ENCODE assay signal across 25 mouse cellular contexts in the genomic region with DNA sequence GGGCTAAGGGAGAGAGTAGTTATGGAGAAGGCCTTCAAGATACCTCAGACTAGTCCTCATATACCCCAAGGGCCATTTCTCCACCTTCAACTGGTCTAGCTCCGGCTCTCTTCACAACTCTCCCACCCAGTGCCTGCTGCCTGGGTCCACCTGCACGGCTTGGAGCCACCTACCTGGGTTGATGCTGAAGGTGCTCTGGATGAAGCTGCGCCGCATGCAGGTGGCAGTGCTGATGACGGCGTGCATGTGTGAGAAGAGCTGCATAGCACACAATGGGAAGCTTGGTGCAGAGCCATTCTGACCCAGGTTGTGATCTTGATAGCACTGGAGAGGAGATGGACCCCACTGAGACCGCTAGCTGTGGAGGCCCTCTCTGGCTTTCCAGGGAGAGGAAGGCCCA. TPM values are rescaled to one million over a fixed set of nuclear protein-coding genes. Genes with fewer than 3 reads are reported as not detected.
DNase-seq lines count a peak whose midpoint lies in the region; ATAC-seq and TF ChIP-seq lines count a peak whose summit lies in the region.
"Had no signal": no experiment of that assay in that cellular context is flagged by ENCODE, and none has a peak within 500 bp of the region (broad histone marks: within the 10 kb centered on the region; RNA-seq: fewer than 3 reads in every experiment).

No protein-coding gene starts in this region.

- H3K9ac ChIP-seq in intestine, postnatal 0 days (ENCODE audit: low read depth, low read length): no peak overlapping the region
- no peak overlapping the region for H3K9ac ChIP-seq in intestine, embryonic 15.5 days
- no peak overlapping the region for H3K9ac ChIP-seq in midbrain, embryonic 13.5 days (replicated peaks)
- no peak overlapping the region for H3K9ac ChIP-seq in neural tube, embryonic 13.5 days
- H3K9ac ChIP-seq: embryonic facial prominence, embryonic 12.5 days; embryonic facial prominence, embryonic 15.5 days; hindbrain, embryonic 13.5 days had no signal

- H3K27me3 ChIP-seq in intestine, postnatal 0 days (replicated peaks; ENCODE audit: control insufficient read depth, insufficient read depth, low read length): no peaks in the 10 kb centered on the region
- no peaks in the 10 kb centered on the region for H3K27me3 ChIP-seq in intestine, embryonic 15.5 days (replicated peaks)
- no peaks in the 10 kb centered on the region for H3K27me3 ChIP-seq in midbrain, embryonic 10.5 days (ENCODE audit: low read depth, poor library complexity, severe bottlenecking)
- H3K27me3 ChIP-seq in midbrain, embryonic 13.5 days: no peaks in the 10 kb centered on the region
- H3K27me3 ChIP-seq in neural tube, embryonic 13.5 days: no peaks in the 10 kb centered on the region
- H3K27me3 ChIP-seq: embryonic facial prominence, embryonic 12.5 days; embryonic facial prominence, embryonic 15.5 days; hindbrain, embryonic 13.5 days had no signal

- peaks cover 95% of the 10 kb centered on the region for H3K36me3 ChIP-seq in intestine, postnatal 0 days (ENCODE audit: control insufficient read depth, insufficient read depth)
- H3K36me3 ChIP-seq in intestine, embryonic 15.5 days: peaks cover 62% of the 10 kb centered on the region
- H3K36me3 ChIP-seq in midbrain, embryonic 10.5 days: peaks cover 100% of the 10 kb centered on the region
- H3K36me3 ChIP-seq in midbrain, embryonic 13.5 days: peaks cover 92% of the 10 kb centered on the region
- H3K36me3 ChIP-seq in neural tube, embryonic 13.5 days: peaks cover 96% of the 10 kb centered on the region

- ATAC-seq in intestine, postnatal 0 days: no peak
- no peak for ATAC-seq in intestine, embryonic 15.5 days
- no peak for ATAC-seq in midbrain, embryonic 13.5 days
- no peak for ATAC-seq in neural tube, embryonic 13.5 days (ENCODE audit: low read depth)
- ATAC-seq: CD4-positive, CD25-positive, alpha-beta regulatory T cell, adult 4 months; forebrain, embryonic 16.5 days; hindbrain, embryonic 16.5 days had no signal

- H3K4me3 ChIP-seq in intestine, postnatal 0 days (ENCODE audit: low read depth, low read length): no peak overlapping the region
- no peak overlapping the region for H3K4me3 ChIP-seq in intestine, embryonic 15.5 days (replicated peaks)
- no peak overlapping the region for H3K4me3 ChIP-seq in midbrain, embryonic 10.5 days
- H3K4me3 ChIP-seq in midbrain, embryonic 13.5 days (replicated peaks): no peak overlapping the region
- H3K4me3 ChIP-seq in neural tube, embryonic 13.5 days: no peak overlapping the region
- H3K4me3 ChIP-seq: embryonic facial prominence, embryonic 12.5 days; embryonic facial prominence, embryonic 15.5 days; gastrocnemius, adult 2 months; hindbrain, embryonic 13.5 days had no signal

- no peak overlapping the region for H3K4me2 ChIP-seq in intestine, postnatal 0 days (replicated peaks; ENCODE audit: low read depth)
- H3K4me2 ChIP-seq in intestine, embryonic 15.5 days (replicated peaks): no peak overlapping the region
- H3K4me2 ChIP-seq in midbrain, embryonic 13.5 days (replicated peaks): no peak overlapping the region
- no peak overlapping the region for H3K4me2 ChIP-seq in neural tube, embryonic 13.5 days
- H3K4me2 ChIP-seq: embryonic facial prominence, embryonic 12.5 days; embryonic facial prominence, embryonic 15.5 days; heart, embryonic 11.5 days; hindbrain, embryonic 13.5 days had no signal

- no peaks in the 10 kb centered on the region for H3K4me1 ChIP-seq in intestine, postnatal 0 days (replicated peaks; ENCODE audit: control insufficient read depth, insufficient read depth, low read length)
- no peaks in the 10 kb centered on the region for H3K4me1 ChIP-seq in intestine, embryonic 15.5 days (replicated peaks)
- no peaks in the 10 kb centered on the region for H3K4me1 ChIP-seq in midbrain, embryonic 10.5 days
- no peaks in the 10 kb centered on the region for H3K4me1 ChIP-seq in midbrain, embryonic 13.5 days (replicated peaks)
- no peaks in the 10 kb centered on the region for H3K4me1 ChIP-seq in neural tube, embryonic 13.5 days (replicated peaks)
- H3K4me1 ChIP-seq: embryonic facial prominence, embryonic 12.5 days; embryonic facial prominence, embryonic 15.5 days; hindbrain, embryonic 13.5 days had no signal

- no peak for DNase-seq in midbrain, embryonic 10.5 days (ENCODE audit: low spot score)
- no peak for DNase-seq in neural tube, embryonic 10.5 days (ENCODE audit: extremely low spot score, low spot score)
- DNase-seq: adrenal gland, adult 2 months; adrenal gland, postnatal 14 days; cerebellum, adult 11 months; cerebellum, adult 2 months; cerebellum, adult 9-11 months; cerebellum, postnatal 25 days; gastrocnemius, adult 2 months; gastrocnemius, postnatal 14 days; heart, adult 11 months had no signal

- H3K27ac ChIP-seq in intestine, postnatal 0 days (ENCODE audit: low read depth, low read length): peak overlapping the region; percentile 2; the same call in 1 of the 2 replicates
- no peak overlapping the region for H3K27ac ChIP-seq in intestine, embryonic 15.5 days
- H3K27ac ChIP-seq in midbrain, embryonic 10.5 days (replicated peaks): peak overlapping the region; percentile 50
- no peak overlapping the region for H3K27ac ChIP-seq in midbrain, embryonic 13.5 days
- H3K27ac ChIP-seq in neural tube, embryonic 13.5 days (replicated peaks): 0 out of 2 replicates have a peak overlapping the region, but pooled peaks have one; percentile 18
- H3K27ac ChIP-seq: embryonic facial prominence, embryonic 12.5 days; embryonic facial prominence, embryonic 15.5 days; gastrocnemius, adult 2 months; hindbrain, embryonic 13.5 days had no signal

- no peak for TF ChIP-seq CTCF in intestine, postnatal 0 days (IDR thresholded peaks at IDR 0.05; ENCODE audit: low read depth)

- no peaks in the 10 kb centered on the region for H3K9me3 ChIP-seq in intestine, postnatal 0 days (ENCODE audit: control insufficient read depth)
- H3K9me3 ChIP-seq in intestine, embryonic 15.5 days: no peaks in the 10 kb centered on the region
- H3K9me3 ChIP-seq in midbrain, embryonic 10.5 days (replicated peaks): no peaks in the 10 kb centered on the region
- no peaks in the 10 kb centered on the region for H3K9me3 ChIP-seq in midbrain, embryonic 13.5 days
- H3K9me3 ChIP-seq in neural tube, embryonic 13.5 days: no peaks in the 10 kb centered on the region
- H3K9me3 ChIP-seq: embryonic facial prominence, embryonic 12.5 days; embryonic facial prominence, embryonic 15.5 days; hindbrain, embryonic 13.5 days had no signal

- 97% methylated on average over 7 of the region's 7 CpGs for WGBS in intestine, postnatal 0 days
- 95% methylated on average over 7 of the region's 7 CpGs for WGBS in intestine, embryonic 15.5 days
- 95% methylated on average over 7 of the region's 7 CpGs for WGBS in midbrain, embryonic 10.5 days
- WGBS in midbrain, embryonic 13.5 days: 95% methylated on average over 7 of the region's 7 CpGs
- 94% methylated on average over 7 of the region's 7 CpGs for WGBS in neural tube, embryonic 13.5 days

RNA-seq across cellular contexts. Expression of a gene that starts 9.7 kb away (rescaled TPM):
- 133 and 139 TPM in 2 replicates for polyA plus RNA-seq in intestine, postnatal 0 days (2015; fragmentation: Nextera tagmentation; extraction: Ambion mirVana)
- 201 and 203 TPM in 2 replicates for polyA plus RNA-seq in intestine, embryonic 15.5 days (2015; fragmentation: Nextera tagmentation; extraction: Ambion mirVana)
- 175 and 206 TPM in 2 replicates for polyA plus RNA-seq in midbrain, embryonic 10.5 days (2016; fragmentation: Nextera tagmentation; extraction: Ambion mirVana)
- 190 and 202 TPM in 2 replicates for polyA plus RNA-seq in midbrain, embryonic 13.5 days (2015; fragmentation: Nextera tagmentation; extraction: Ambion mirVana)
- polyA plus RNA-seq in neural tube, embryonic 13.5 days (2015; fragmentation: Nextera tagmentation; extraction: Ambion mirVana): 183 and 199 TPM in 2 replicates

RNA-seq across cellular contexts. Expression of a gene that starts 10.0 kb away (rescaled TPM):
- polyA plus RNA-seq in intestine, postnatal 0 days (2015; fragmentation: Nextera tagmentation; extraction: Ambion mirVana): 110 and 115 TPM in 2 replicates
- polyA plus RNA-seq in intestine, embryonic 15.5 days (2015; fragmentation: Nextera tagmentation; extraction: Ambion mirVana): 135 and 136 TPM in 2 replicates
- polyA plus RNA-seq in midbrain, embryonic 10.5 days (2016; fragmentation: Nextera tagmentation; extraction: Ambion mirVana): 106 and 129 TPM in 2 replicates
- polyA plus RNA-seq in midbrain, embryonic 13.5 days (2015; fragmentation: Nextera tagmentation; extraction: Ambion mirVana): 126 and 129 TPM in 2 replicates
- 123 and 124 TPM in 2 replicates for polyA plus RNA-seq in neural tube, embryonic 13.5 days (2015; fragmentation: Nextera tagmentation; extraction: Ambion mirVana)

RNA-seq across cellular contexts. Expression of a gene that starts 15.2 kb away (rescaled TPM):
- 0.05 TPM in 1 of 2 replicates, not detected in the other for polyA plus RNA-seq in intestine, postnatal 0 days (2015; fragmentation: Nextera tagmentation; extraction: Ambion mirVana)
- polyA plus RNA-seq in intestine, embryonic 15.5 days (2015; fragmentation: Nextera tagmentation; extraction: Ambion mirVana): 0.06 and 0.09 TPM in 2 replicates
- polyA plus RNA-seq in midbrain, embryonic 10.5 days (2016; fragmentation: Nextera tagmentation; extraction: Ambion mirVana): 5.5 and 6.9 TPM in 2 replicates
- 7.7 and 8.9 TPM in 2 replicates for polyA plus RNA-seq in midbrain, embryonic 13.5 days (2015; fragmentation: Nextera tagmentation; extraction: Ambion mirVana)
- 10.4 and 10.8 TPM in 2 replicates for polyA plus RNA-seq in neural tube, embryonic 13.5 days (2015; fragmentation: Nextera tagmentation; extraction: Ambion mirVana)
- polyA plus RNA-seq: adrenal gland, adult 2 months; C2C12; CD4-positive, CD25-positive, alpha-beta regulatory T cell, adult 4 months; heart, embryonic 11.5 days; heart, embryonic 14.5 days; heart, postnatal 0 days had no signal

RNA-seq across cellular contexts. Expression of a gene that starts 44.4 kb away (rescaled TPM):
- 2.8 and 3.3 TPM in 2 replicates for polyA plus RNA-seq in intestine, postnatal 0 days (2015; fragmentation: Nextera tagmentation; extraction: Ambion mirVana)
- 8.9 and 10.1 TPM in 2 replicates for polyA plus RNA-seq in intestine, embryonic 15.5 days (2015; fragmentation: Nextera tagmentation; extraction: Ambion mirVana)
- 49.1 and 55.4 TPM in 2 replicates for polyA plus RNA-seq in midbrain, embryonic 10.5 days (2016; fragmentation: Nextera tagmentation; extraction: Ambion mirVana)
- 57.1 and 60.0 TPM in 2 replicates for polyA plus RNA-seq in midbrain, embryonic 13.5 days (2015; fragmentation: Nextera tagmentation; extraction: Ambion mirVana)
- polyA plus RNA-seq in neural tube, embryonic 13.5 days (2015; fragmentation: Nextera tagmentation; extraction: Ambion mirVana): 46.8 and 50.5 TPM in 2 replicates

RNA-seq across cellular contexts. Expression of a gene that starts 54.0 kb away (rescaled TPM):
- 132 and 134 TPM in 2 replicates for polyA plus RNA-seq in intestine, postnatal 0 days (2015; fragmentation: Nextera tagmentation; extraction: Ambion mirVana)
- polyA plus RNA-seq in intestine, embryonic 15.5 days (2015; fragmentation: Nextera tagmentation; extraction: Ambion mirVana): 143 and 144 TPM in 2 replicates
- 166 and 175 TPM in 2 replicates for polyA plus RNA-seq in midbrain, embryonic 10.5 days (2016; fragmentation: Nextera tagmentation; extraction: Ambion mirVana)
- polyA plus RNA-seq in midbrain, embryonic 13.5 days (2015; fragmentation: Nextera tagmentation; extraction: Ambion mirVana): 171 and 172 TPM in 2 replicates
- polyA plus RNA-seq in neural tube, embryonic 13.5 days (2015; fragmentation: Nextera tagmentation; extraction: Ambion mirVana): 163 and 164 TPM in 2 replicates

Comparison
In these comparisons a context has a peak if more than half of its experiments do, and no peak if none do; other contexts are left out.
1. H3K27ac ChIP-seq: peak in intestine, postnatal 0 days (single experiment), midbrain, embryonic 10.5 days (single experiment) and neural tube, embryonic 13.5 days (single experiment); none in intestine, embryonic 15.5 days (single experiment) and midbrain, embryonic 13.5 days (single experiment).